Mouse (Mus musculus): ENCODE results near the gene Ctsh.
A peak's percentile ranks its signal among the peaks of the same experiment; 100 is the strongest.
"Not testable (repeated sequence)": the region's sequence is repeated elsewhere in the genome, so short reads cannot be mapped to it uniquely, and the experiment has no call there.

Ctsh gene

DNA sequence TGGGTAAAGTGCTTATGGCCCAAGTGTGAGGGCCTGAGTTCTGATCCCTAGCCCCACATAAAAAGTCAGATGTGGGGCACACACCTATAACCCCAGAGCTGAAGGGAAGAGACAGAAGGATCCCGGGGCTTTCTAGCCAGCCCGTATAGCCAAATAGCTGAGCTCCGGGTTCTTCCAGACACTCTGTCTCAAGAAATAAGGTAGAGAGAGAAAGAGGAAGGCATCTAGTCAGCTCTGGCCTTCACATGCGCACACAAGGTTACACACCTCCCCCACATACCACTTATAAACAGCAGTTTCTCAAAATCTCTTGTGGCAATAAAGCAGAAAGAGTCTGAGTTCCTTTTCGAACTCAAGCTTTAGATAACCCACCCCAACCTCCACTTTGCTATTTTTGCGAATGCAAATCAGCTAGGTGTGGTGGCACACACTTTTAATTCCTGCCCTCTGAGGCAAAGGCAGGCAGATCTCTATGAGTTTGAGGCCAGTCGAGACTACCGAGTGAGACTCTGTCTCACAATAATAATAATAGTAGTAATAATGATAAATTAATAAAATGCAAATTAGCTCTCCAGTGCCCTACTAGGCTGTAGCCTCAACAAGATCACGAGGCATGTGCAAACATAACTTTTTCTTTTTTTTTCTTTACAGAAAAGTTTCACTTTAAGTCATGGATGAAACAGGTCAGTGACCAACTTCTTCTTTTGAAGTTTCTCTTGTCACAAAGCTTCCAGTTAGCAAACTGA is 6.0 kb downstream of the Ctsh start:
- DNase-seq = no peak

DNA sequence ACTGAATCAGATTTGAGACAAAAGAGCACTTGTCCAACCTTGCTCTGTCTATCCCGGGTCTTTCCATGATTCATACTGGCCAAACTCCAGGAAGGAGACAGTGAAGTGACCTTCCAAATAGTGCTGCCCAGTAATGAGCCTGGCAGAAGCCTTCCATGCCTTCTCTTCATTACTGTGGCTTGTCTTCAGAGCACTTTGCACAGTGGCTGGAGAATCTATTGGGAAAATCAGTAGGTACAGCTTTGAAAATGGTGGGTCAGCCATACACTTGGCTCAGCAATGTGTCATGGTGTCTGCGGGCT is 6.6 kb downstream of the Ctsh start:
- no peak for DNase-seq

DNA sequence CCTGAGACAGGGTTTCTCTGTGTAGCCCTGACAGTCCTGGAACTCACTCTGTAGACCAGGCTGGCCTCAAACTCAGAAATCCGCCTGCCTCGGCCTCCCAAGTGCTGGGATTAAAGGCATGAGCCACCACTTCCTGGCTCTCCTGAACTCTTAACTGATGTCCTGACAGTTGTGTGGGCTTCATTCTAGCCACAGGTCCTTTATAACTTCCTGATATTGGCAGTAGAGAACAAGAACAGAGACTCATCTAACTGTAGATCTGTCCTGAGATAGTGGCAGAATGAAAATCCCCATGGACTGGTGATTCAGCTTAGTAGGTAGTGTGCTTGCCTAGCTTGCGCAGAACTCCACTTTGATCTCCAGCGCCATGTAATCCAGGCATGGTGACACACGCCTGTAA is 7.0 kb downstream of the Ctsh start:
- DNase-seq = not testable (repeated sequence)

DNA sequence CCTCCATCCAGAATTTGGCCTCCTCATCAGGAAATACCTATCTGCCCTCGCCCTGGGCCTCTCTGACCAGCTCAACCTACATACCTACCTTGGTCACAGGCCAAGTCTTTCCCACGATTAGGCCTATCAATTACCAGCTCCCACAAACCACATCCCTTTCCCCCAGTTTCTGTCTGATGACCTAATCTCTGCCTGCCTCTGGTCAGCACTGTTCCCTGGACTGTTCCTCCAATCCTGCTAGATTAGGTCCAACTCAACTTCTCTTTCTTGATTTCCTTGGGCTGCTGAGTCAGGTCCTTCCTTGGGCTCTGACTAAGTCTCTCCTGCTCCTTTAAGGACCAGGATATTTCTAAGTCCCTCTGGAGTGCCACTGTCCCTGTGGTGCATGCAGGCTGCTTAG is 13.4 kb downstream of the Ctsh start:
- no peak for DNase-seq

DNA sequence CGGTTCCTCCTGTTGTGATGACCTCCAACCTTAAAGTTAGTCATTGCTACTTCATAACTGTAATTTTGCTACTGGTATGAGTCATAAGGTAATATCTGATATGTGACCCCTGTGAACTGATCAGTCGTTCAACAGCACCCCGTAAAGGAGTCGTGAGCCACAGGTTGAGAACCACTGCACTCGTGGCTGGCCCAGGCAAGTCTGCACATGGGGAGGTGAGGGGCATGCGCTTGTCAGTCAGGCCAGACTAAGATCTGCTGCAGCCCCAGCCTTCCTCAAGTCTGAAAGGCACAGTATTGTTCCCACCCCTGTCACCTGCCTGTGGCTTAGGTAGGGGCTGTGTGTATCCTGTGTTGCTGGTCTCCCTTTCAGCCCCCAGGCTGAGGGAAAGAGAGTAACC is 14.8 kb downstream of the Ctsh start:
- DNase-seq = no peak

DNA sequence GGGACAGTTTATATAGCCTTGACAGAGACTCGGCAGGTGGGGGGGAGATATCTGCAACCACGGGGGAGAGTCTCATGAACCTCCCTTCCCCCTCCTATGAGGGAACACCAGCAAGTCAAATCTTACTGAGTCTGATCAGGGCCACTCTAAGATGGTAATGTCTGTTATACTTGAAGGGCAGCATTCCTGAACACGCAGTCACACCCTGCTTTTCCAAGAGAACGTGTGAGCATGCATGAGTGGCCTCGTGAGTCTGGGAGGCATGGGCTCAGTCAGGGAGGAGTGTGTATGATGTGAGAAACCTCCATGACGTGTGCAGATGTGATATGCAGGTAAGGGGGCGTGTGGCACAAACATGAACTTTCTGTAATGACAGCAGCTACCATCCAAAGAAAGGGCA is 15.5 kb downstream of the Ctsh start:
- DNase-seq = no peak

DNA sequence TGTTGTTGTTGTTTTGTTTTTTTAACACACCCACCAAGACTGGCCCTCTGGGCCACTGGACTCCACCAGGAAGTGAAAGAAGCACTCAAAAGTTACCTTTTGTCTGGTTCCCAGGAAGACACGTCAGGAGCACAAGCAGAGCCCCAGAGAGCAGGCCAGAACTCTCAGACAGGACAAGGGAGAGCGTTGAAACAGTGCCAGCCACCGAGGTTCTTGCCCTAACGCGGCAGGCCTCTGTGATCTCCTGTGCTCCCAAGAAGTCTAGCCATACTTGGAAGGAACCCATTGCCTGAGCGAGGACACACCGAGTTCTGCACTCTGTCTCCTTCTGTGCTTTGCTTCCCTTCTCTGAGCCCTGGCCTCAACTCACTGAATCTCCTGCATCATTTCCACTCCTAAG is 16.2 kb downstream of the Ctsh start:
- DNase-seq = no peak

DNA sequence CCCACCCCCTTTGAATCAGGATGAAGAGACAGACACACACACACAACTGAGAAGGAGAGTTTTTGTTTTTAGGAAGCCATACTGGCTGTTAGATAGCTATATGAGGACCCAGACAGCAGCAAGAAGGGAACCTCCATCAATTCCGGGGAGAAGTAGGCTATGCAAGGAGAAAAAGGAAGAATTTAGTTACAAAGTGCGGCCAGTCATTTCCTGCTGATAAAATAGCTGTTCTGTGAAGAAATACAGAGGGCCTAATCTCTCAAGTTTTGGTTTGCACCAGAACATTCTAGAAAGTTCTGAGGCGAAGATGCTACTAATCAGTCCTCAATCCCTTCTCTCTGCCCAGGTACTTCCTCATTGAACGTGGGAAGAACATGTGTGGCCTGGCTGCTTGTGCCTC is 21.4 kb downstream of the Ctsh start:
- DNase-seq = no peak

DNA sequence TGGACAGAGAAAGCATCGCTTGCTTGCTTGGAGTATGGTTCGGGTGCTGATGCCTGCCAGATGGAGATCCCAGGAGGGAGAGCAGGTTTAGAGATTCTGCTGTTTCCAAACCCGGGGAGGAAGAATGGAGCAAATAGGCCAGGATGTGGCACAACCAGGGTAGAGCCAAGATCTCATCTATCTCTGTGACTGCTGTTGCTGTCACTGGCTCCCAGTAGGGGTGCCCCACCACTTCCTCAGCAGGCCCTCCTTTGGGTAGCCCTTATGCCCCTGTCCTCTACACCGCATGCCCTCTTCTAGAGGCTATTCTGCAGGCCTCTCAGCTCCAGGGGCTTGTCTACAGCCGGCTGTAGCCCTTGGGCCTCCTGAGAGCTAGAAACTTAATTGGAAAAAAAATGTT is 22.2 kb downstream of the Ctsh start:
- no peak for DNase-seq

DNA sequence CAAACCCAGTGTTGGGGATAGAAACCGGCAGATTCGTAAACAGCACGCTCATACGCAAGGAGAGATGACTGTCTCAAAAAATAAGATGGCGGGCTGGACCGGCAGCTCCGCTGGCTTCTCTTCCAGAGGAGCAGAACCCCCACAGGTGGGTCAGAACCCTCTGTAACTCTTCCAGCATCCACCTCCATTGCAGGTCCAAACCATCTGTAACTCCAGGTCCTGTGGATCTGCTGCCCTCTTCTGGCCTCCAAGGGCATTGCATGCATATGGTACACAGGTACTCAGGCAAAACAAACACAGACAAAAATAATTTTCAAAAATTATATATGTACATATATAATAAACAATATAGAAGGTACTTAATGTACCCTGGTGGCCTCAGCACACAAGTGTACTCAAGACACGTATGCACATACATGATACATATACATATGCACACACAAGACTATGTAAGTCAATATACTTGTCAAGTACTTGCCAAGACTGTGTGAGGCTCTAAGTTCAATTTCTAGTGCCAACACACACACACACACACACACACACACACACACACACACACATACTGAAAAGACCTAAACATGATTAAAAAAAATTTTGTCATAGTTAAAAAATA is 23.0 kb downstream of the Ctsh start:
- peak; percentile 55 to 56 for DNase-seq

DNA sequence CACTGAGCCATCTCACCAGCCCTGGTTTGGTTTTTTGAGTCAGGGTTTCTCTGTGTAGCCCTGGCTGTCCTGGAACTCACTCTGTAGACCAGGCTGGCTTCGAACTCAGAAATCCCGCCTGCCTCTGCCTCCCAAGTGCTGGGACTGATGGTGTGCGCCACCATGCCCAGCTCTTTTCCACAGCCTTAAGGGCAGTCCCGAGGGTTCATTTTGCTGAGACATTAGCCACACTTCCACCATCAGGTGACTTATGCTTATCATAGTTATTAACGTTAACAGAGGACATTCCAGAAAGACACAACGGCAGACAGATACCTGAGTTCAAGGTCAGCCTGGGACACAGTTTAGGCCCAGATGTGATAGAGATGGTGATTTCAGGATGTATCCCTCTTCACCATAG is 28.0 kb downstream of the Ctsh start:
- not testable (repeated sequence) for DNase-seq

DNA sequence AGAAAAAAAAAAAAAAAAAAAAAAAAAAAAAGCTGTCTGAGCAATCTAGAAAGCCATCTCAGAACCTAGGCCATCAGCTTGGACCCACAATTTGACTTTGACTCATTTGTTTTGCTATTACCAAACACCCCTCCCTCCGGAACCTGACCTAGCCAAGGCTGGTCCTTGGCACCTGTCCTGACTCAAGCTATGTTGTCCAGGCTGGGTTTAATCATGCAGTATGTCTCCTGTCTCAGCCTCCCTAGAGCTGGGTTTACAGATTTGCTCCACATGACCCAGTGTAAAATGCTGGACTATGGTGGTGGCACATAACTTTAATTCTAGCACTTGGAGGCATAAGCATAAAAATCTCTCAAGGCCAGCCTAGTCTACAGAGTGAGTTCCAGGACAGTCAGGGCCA is 29.0 kb downstream of the Ctsh start:
- no peak for DNase-seq

DNA sequence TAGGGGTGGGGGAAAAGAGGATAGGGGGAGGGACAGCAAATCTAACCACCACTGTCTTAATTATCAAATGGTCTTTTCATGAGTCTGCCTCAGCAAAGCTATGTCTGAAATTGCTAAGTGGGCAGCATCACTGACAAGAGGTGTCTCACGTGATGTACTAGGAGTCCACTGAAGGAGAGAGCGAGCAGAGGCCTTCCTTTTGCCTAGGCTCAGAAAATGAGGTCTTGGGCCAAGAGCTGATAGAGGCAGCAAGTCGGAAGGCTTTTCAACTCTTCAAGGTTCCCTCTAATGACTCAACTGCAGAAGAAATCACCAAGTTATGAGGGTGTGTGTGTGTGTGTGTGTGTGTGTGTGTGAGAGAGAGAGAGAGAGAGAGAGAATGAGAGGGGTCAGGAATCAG is 30.2 kb downstream of the Ctsh start:
- DNase-seq = no peak

DNA sequence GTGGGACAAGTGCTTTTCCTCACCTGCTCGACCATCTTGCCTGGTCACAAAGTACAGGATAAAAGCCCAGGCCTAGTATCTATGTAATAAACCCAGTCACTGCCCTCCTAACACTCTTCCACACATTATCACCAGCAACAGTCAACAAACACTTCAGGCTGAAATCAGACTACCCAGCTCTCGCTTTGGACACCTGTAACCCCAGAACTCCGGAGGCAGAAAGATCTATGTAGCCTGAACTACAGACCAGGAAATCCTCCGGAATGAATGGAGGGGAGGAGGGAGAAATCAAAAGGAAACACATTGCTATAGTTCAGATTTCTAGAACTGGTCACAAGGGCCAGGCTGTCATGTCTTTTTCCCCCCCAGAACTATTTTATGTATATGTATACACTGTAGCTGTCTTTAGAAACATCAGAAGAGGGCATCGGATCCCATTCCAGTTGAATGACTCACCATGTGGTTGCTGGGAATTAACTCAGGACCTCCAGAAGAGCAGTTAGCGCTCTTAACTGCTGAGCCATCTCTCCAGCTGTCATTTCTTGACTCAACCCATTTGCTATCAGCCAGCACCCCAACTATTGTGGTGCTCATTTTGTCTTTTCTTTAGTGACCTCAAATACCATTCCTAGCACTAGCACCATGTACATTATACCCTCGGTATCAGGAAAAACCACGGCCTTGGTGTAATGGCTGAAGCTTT is 31.0 kb downstream of the Ctsh start:
- DNase-seq = no peak

DNA sequence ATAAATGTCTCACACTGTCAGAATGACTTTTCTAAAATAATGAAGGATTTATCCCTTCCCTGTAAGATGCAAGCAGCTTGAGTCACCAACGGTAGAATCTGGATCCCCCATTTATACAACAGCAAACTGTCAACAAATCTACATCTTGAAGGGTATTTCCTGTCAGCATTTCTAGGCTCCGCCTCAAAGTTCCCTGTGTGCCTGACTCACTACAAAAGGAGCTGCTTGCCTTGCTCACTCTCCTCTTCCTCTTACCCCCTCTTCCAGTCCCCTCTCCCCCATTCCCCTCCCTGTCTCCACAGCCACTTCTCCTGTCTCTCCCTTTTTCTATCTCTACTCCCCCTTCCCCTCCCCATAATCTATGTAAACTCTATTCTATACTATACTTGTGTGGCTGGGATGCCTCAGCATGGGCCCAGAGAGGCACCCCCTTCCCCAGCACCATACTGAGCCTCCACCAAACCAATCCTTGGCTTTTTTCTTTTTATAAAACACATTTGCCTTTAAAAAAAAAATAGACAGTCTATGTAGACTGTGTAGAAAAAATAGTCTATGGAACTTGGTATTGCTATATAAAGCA is 34.0 kb downstream of the Ctsh start:
- DNase-seq = no peak

DNA sequence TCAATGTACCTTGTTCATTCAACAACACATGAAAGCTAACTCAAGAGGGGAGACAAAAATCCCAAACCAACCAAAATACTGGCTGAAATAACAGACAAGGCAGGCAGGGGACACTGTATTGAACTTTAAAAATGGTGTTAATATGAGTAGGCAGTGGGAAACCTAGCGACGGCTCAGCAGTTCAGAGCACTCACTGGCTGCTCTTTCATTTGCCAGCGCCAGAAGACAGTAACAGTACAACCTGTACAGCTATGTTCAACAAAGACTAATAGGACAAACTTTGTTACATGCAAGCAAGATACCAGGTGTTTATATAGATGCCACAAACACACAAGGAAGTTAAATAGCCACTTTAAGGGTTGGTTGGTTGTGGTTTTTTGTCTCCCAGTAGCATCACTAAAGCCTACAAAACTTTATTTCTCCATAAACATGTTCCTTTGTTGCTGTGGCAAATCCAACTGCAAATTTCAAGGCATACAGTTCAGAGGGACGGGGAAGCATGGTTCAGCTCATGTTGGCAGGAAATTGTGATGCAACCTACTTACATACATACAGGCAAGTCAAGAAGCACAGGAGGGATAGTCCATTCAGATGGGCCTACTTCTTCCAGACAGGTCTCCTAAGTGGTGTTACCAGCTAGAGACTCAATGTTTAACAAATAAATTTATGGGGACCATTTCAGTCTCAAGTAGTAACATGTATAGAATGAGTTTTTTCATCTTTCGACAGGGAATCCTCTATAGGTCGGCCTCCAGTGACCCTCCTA is 35.6 kb downstream of the Ctsh start:
- DNase-seq = no peak

DNA sequence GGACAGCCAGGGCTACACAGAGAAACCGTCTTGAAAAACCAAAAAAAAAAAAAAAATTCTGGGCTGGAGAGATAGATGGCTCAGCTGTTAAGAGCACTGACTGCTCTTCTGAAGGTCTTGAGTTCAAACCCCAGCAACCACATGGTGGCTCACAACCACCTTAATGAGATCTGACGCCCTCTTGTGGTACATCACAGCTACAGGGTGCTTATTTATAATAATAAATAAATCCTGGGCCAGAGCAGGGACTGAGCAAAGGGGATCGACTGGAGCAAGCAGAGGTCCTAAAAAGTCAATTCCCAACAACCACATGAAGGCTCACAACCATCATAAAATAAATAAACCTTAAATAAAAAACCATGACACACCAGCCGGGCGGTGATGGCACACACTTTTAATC is 45.0 kb downstream of the Ctsh start:
- no peak for DNase-seq

DNA sequence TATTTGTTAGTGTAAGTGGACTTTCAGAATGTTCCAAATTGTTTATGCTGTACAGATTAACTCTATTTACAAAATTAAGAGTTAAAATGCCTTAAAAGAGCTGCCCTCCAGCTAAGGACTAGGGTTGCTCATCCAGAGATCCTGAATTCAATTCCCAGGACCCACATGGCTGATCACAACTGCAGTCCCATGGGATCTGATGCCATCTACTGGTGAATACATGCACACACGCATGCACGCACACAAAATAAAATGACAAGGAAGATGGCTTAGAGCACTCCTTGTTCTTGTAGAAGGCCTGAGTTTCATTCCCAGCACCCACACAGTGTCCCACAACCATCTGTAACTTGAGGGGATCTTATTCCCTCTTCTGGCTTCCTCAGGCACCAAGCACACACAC is 46.8 kb downstream of the Ctsh start:
- DNase-seq = no peak

DNA sequence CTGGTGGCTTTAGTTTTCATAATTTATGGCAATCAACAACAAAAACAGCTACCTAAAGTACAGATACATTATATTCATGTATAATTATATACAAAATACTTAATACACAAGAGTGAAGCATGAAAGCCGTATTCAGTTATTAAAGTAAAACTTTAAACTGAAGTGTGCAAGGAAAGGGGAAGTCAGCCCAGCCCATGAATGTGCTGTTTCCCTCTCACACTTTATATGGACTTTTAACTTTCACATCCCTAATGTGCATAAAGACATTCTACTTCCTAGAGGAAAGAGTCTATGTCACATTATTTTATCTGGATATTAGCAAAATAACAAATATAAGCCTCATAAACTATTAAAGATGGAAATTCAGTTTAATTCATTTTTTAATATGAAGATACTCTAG is 51.5 kb downstream of the Ctsh start:
- DNase-seq = no peak

DNA sequence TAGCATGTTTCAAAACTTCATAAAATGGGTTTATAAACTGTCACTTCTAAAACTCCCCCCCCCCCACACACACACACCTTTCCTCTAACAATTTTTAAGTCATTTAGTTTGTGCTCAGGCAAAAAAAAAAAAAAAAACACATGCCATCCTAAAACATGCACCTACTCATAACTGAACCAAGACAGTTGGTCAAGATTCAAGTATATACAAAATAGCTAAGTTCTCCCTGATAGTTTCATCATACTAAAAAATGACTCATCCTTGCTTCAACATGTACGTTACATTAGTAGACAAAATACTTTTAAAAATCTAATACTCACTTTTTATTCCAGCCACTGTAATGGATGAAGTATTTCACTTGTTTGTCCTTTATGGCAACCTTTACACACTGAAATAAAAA is 53.0 kb downstream of the Ctsh start:
- no peak for DNase-seq

DNA sequence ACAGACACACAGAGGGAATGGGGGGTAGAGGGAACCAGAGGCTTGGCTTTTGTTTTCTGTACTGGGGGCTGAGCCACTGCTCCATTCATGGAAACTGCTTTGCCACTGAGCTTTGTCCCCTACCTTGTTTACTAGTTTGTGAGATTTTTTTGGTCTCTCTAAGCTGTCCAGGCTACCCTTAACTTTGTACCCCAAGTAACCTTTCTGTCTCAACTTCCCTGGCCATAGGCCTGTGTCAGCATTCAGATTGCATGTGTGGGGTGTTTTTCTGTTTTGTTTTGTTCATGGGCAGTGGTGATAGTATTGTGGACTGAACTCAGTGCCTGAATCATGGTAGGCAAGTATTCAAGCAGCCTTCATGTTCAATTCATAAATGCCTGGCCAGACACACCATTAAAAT is 54.3 kb downstream of the Ctsh start:
- DNase-seq = no peak

DNA sequence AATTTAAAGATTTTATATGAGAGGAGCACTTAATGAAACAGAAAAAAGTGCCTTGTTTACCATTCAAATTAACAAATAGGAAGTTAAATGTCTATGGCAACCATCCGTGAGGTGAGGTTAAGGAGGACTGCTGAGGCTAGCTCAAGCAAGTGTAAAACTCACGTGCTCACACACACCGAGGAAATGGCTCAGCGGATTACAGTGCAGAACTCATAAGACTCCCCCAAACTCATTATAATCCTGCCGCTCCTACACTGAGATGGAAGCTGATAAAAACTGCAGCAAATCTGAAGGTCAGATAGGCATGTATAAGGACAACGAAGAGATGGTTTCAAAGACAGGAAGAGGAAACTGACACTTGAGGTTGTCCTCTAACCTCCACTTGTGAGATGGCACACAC is 55.4 kb downstream of the Ctsh start:
- DNase-seq = no peak

DNA sequence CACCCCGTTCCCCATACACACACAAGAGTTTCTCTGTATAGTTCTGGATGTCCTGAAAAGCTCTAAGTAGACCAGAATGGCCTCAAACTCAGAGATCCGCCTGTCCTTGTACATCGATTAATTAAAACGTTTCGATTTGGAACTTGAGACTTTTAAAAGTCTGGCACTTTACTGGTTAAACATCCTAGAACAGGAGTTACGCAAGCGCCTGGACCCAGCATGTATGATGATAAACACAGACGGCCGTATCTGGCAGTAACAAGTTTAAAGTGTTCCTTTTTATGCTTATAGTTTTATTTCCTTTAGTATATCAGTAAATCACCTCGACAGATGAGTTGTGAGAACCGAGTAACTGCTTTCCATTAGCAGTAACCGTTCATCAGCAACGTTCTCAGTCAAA is 59.2 kb downstream of the Ctsh start:
- no peak for DNase-seq

Measured in cerebellum, postnatal 36 days (tissue).